Mouse (Mus musculus) heart, postnatal 0 days (tissue): ENCODE data around the gene Zfp592. TPM values are rescaled to one million over a fixed set of nuclear protein-coding genes. Genes with fewer than 3 reads are reported as not detected.
"Not testable (repeated sequence)": the region's sequence is repeated elsewhere in the genome, so short reads cannot be mapped to it uniquely, and the experiment has no call there.

ENCODE experiments used
- ATAC-seq: fragments of 200-750 bp; cut with Nextera tagmentation; 2 replicates; pipeline ENCODE4 v1.8.0; 2017; ENCODE audit warnings: low read depth, moderate number of reproducible peaks, moderate library complexity; ENCODE audit not compliant: insufficient read depth
- DNase-seq: peaks from one replicate; pipeline ENCODE4 v3.0.0-alpha.2; 2016; ENCODE audit warnings: low spot score
- H3K27ac ChIP-seq: fragments of 300-500 bp; sonication (generic); 2 replicates; pipeline ENCODE4 v1.5.1; 2014; ENCODE audit warnings: low read depth, mild to moderate bottlenecking
- H3K27me3 ChIP-seq: fragments of 300-500 bp; sonication (generic); 2 replicates; pipeline ENCODE4 v1.6.1; 2014; ENCODE audit warnings: low read length, mixed read lengths; ENCODE audit not compliant: control insufficient read depth, insufficient read depth
- H3K36me3 ChIP-seq: fragments of 300-500 bp; sonication (generic); replicated peaks from 2 replicates; pipeline ENCODE4 v1.6.1; 2014; ENCODE audit warnings: low read length, mixed read lengths; ENCODE audit not compliant: control insufficient read depth, insufficient read depth
- H3K4me1 ChIP-seq: fragments of 300-500 bp; sonication (generic); 2 replicates; pipeline ENCODE4 v1.6.1; 2014; ENCODE audit warnings: antibody characterized with exemption; ENCODE audit not compliant: control insufficient read depth, insufficient read depth
- H3K4me2 ChIP-seq: fragments of 300-500 bp; sonication (generic); 2 replicates; pipeline ENCODE4 v1.6.1; 2014; ENCODE audit warnings: low read depth, mild to moderate bottlenecking, low read length, moderate library complexity
- H3K4me3 ChIP-seq: fragments of 300-500 bp; sonication (generic); 2 replicates; pipeline ENCODE4 v1.5.1; 2014; ENCODE audit warnings: low read depth, low read length
- H3K9ac ChIP-seq: fragments of 300-500 bp; sonication (generic); replicated peaks from 2 replicates; pipeline ENCODE4 v1.6.1; 2014; ENCODE audit warnings: low read depth, low read length, mixed read lengths
- H3K9me3 ChIP-seq: fragments of 300-500 bp; sonication (generic); replicated peaks from 2 replicates; pipeline ENCODE4 v1.6.1; 2016; ENCODE audit warnings: low read length; ENCODE audit not compliant: control insufficient read depth
- CTCF ChIP-seq: IDR thresholded peaks from 2 replicates; pipeline ENCODE4 v1.5.1; 2016; ENCODE audit warnings: antibody characterized with exemption, control low read depth, low read depth
- EP300 ChIP-seq: IDR thresholded peaks from 2 replicates; pipeline ENCODE4 v1.6.1; 2016; ENCODE audit warnings: antibody characterized with exemption, low read depth
- WGBS: fragments of 180-500 bp; shearing (Covaris S2); extraction: QIAGEN DNeasy Blood & Tissue Kit; methylation state at CpG from one replicate; pipeline ENCODE4 v1.1.7; 2014; 5-methylcytosine and 5-hydroxymethylcytosine counted together
- polyA plus RNA-seq: library from polyadenylated mRNA; unstranded; fragments of >200 nt; fragmentation: Nextera tagmentation; extraction: Ambion mirVana; gene quantifications from 2 replicates; pipeline ENCODE4 v1.2.1, GENCODE M21; 2015
- total RNA-seq: library from RNA; depleted of rRNA; stranded (reverse); fragments of >200 nt; gene quantifications from 2 replicates; pipeline ENCODE4 v1.2.3, GENCODE M21; 2014; ENCODE audit warnings: low replicate concordance

The Zfp592 gene
- total and polyA plus RNA-seq, 2 experiments from 2014 or later, result 4.1 to 37.0 TPM

DNA sequence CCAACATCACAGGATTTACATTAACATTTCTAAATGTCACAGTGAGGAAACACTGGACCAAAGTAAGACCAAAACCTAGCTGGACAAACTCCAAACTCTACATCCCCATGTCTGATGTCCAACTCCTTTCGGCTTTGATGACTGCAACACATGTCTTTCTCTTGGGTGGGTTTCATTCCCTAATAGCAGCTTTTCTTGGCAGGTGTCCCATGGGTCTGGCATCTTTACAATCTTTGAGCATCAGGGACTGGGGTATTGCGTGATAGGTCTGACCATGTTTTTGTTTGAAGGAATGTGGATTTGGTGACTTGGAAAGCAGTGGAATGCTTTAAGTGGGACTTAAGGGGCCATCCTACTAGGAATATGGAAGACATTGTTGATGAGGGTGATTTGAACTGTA is 36.6 kb upstream of the Zfp592 start:
- Histone ChIP-seq H3K9me3 (no peaks in the 10 kb centered on the region), H3K9ac (no peak overlapping the region), H3K27me3 (no peaks in the 10 kb centered on the region), H3K4me1 (no peaks in the 10 kb centered on the region), H3K27ac (no peak overlapping the region), H3K4me3 (no peak overlapping the region), H3K4me2 (no peak overlapping the region), H3K36me3 (no peaks in the 10 kb centered on the region)
- DNase-seq (no peak), ATAC-seq (no peak)
- TF ChIP-seq EP300 (no peak), CTCF (no peak)
- 83% methylated on average over 2 of the region's 2 CpGs for WGBS

DNA sequence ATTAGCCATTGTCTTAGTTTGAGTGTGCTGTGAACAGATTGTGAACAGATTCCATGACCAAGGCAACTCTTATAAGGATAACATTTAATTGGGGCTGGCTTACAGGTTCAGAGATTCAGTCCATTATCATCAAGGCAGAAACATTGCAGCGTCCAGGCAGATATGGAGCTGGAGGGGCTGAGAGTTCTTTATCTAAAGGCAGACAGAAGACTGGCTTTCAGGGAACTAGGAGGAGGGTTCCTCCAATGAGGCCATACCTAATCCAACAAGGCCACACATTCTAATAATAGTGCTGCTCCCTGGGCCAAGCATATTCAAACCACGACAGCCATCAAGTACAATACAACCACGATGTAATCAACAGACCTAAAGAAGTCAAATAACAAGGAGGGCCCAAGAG is 34.5 kb upstream of the Zfp592 start:
- TF ChIP-seq CTCF (no peak), EP300 (no peak)
- no peak for DNase-seq
- Histone ChIP-seq H3K9ac (no peak overlapping the region), H3K4me2 (no peak overlapping the region), H3K36me3 (no peaks in the 10 kb centered on the region), H3K4me3 (no peak overlapping the region), H3K4me1 (no peaks in the 10 kb centered on the region), H3K27me3 (no peaks in the 10 kb centered on the region), H3K9me3 (no peaks in the 10 kb centered on the region), H3K27ac (no peak overlapping the region)
- no peak for ATAC-seq
- WGBS, result 42% methylated on average over 3 of the region's 3 CpGs

GRCm38 (mm10) chr7:80962799-80963198 is 30.7 kb upstream of the Zfp592 start:
- Histone ChIP-seq H3K4me3 (no peak overlapping the region), H3K4me2 (no peak overlapping the region), H3K27ac (no peak overlapping the region), H3K9me3 (no peaks in the 10 kb centered on the region), H3K4me1 (no peaks in the 10 kb centered on the region), H3K36me3 (no peaks in the 10 kb centered on the region), H3K27me3 (no peaks in the 10 kb centered on the region), H3K9ac (no peak overlapping the region)
- no peak for TF ChIP-seq CTCF
- TF ChIP-seq EP300, result no peak
- DNase-seq (no peak), ATAC-seq (no peak)
- WGBS, result 73% methylated on average over 6 of the region's 6 CpGs

DNA sequence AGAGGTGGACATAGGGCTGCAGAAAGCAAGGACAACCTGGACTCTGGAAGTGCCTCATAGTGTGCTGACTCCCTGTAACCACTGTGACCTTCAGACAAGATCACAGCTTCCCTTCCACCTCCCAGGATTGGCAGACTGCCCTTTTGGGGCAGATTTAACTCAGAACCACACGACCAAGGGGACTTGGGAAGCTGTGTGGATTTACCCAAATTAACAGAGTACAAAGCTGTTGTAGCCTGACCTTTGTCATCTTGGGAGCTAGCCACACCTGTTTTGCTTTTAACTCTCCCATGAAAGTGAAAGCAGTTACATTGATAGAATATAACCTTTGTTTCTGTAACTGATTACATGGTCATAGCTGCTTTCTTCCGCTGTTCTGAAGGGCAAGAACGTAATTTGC is 22.6 kb upstream of the Zfp592 start:
- DNase-seq, result no peak
- no peaks in the 10 kb centered on the region for H3K36me3 ChIP-seq

DNA sequence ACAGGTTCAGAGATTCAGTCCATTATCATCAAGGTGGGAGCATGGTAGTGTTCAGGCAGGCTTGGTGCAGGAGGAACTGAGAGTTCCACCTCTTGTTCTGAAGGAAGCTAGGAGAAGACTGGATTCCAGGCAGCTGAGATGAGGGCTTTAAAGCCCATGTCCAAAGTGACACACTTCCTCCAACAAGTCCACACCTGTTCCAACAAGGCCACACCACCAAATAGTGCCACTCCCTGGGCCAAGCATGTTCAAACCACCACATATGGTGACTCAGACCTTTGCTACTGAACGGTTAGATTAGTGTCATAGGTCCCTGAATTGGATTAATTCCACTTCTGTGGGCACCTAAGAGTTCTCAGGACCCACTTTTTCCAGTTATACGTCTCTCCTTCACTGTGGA is 22.1 kb upstream of the Zfp592 start:
- no peak for TF ChIP-seq CTCF
- TF ChIP-seq EP300, result no peak
- no peaks in the 10 kb centered on the region for H3K9me3 ChIP-seq
- H3K4me3 ChIP-seq, result no peak overlapping the region
- no peak overlapping the region for H3K4me2 ChIP-seq
- ATAC-seq (no peak), DNase-seq (no peak)
- no peak overlapping the region for H3K27ac ChIP-seq
- peaks cover 6% of the 10 kb centered on the region for H3K4me1 ChIP-seq
- no peaks in the 10 kb centered on the region for H3K27me3 ChIP-seq
- 75% methylated on average over 2 of the region's 2 CpGs for WGBS
- H3K36me3 ChIP-seq, result no peaks in the 10 kb centered on the region
- no peak overlapping the region for H3K9ac ChIP-seq

More for the DNA sequence above, 22.6 kb upstream of the Zfp592 start:
- H3K27ac ChIP-seq, result no peak overlapping the region
- H3K4me3 ChIP-seq, result no peak overlapping the region
- no peaks in the 10 kb centered on the region for H3K27me3 ChIP-seq
- no peak overlapping the region for H3K9ac ChIP-seq
- 60% methylated on average over 3 of the region's 3 CpGs for WGBS
- ATAC-seq, result no peak
- no peaks in the 10 kb centered on the region for H3K9me3 ChIP-seq
- H3K4me2 ChIP-seq, result no peak overlapping the region
- TF ChIP-seq EP300 (no peak), CTCF (no peak)
- peaks cover 6% of the 10 kb centered on the region for H3K4me1 ChIP-seq

DNA sequence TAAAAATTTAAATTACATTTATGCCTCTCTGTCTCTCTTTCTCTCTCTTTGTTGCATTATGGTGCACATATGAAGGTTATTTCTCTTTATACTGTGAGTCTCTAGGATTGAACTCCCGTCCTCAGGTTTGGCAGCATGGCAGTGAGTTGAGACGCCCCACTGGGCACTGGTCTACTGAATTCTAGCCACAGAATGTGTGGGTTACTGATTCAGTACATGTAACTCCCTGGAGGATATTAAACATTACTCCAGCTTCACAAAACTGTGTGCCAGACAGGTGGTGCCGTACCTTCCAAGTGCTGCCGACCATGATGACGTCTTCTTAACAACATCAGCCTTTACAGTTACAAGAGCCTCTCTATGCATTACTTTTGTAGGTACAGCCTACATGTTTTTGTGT is 21.4 kb upstream of the Zfp592 start:
- H3K4me2 ChIP-seq, result no peak overlapping the region
- ATAC-seq (no peak), DNase-seq (no peak)
- 94% methylated on average over 5 of the region's 5 CpGs for WGBS
- no peaks in the 10 kb centered on the region for H3K9me3 ChIP-seq
- TF ChIP-seq CTCF (no peak), EP300 (no peak)
- no peak overlapping the region for H3K4me3 ChIP-seq
- no peak overlapping the region for H3K27ac ChIP-seq
- H3K27me3 ChIP-seq, result no peaks in the 10 kb centered on the region
- peaks cover 6% of the 10 kb centered on the region for H3K4me1 ChIP-seq
- H3K36me3 ChIP-seq, result no peaks in the 10 kb centered on the region
- no peak overlapping the region for H3K9ac ChIP-seq

DNA sequence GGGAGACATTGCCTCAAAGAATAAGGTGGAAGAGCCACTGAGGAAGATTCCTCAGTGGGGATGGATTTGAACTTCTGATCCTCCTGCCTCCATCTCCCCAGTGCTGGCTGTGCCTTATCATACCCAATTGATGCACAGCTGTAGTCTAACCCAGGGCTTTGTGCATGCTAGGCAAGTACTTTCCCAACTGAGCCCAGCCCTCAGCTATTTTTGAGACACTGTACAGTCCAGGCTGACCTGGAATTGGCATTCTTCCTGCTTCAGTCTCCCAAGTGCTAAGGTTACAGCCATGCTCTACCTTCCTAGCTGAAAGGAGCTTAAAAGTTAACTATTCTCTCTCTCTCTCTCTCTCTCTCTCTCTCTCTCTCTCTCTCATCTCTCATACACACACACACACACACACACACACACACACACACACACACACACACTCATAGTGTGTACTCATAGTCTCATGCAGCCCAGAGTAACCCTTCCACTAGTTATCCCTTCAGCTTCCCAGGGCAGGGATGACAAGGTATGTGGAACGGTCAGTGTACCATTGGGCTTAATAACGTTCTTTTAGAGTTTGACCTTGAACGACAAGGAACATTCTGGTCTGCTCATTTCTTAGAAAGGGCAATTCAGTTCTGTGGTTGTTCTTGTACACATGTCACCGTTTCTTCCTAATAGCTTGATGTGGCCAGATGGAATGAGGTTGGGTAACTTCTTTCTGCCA is 20.4 kb upstream of the Zfp592 start:
- WGBS, result 59% methylated on average over 4 of the region's 4 CpGs
- not testable (repeated sequence) for H3K4me3 ChIP-seq, H3K36me3 ChIP-seq, ATAC-seq, H3K4me1 ChIP-seq, H3K9me3 ChIP-seq, H3K4me2 ChIP-seq, H3K27ac ChIP-seq, H3K27me3 ChIP-seq, H3K9ac ChIP-seq, DNase-seq

- H3K4me2 ChIP-seq, H3K4me1 ChIP-seq, H3K4me3 ChIP-seq, H3K27ac ChIP-seq, H3K9ac ChIP-seq, ATAC-seq, DNase-seq, H3K27me3 ChIP-seq, H3K36me3 ChIP-seq, H3K9me3 ChIP-seq: not testable (repeated sequence)
- 45% methylated on average over 3 of the region's 3 CpGs for WGBS
Observed at GRCm38 (mm10) chr7:80973638-80974015, 19.9 kb upstream of the Zfp592 start.
